Mouse (Mus musculus) olfactory bulb, adult 2 months (tissue): Measurements from ENCODE around the gene Pnmt. TPM values are rescaled to one million over a fixed set of nuclear protein-coding genes. Genes with fewer than 3 reads are reported as not detected.

Experiments used
- H3K27ac ChIP-seq: fragments of 200-500 bp; 2 replicates; pipeline ENCODE4 v1.5.1; 2012; ENCODE audit warnings: low read depth, low read length; ENCODE audit not compliant: insufficient read depth
- H3K4me1 ChIP-seq: fragments of 200-500 bp; 2 replicates; pipeline ENCODE4 v1.6.1; 2012; ENCODE audit warnings: low read length; ENCODE audit not compliant: control insufficient read depth, insufficient read depth
- H3K4me3 ChIP-seq: fragments of 200-500 bp; 2 replicates; pipeline ENCODE4 v1.5.1; 2012; ENCODE audit warnings: mild to moderate bottlenecking, low read depth, low read length, moderate library complexity; ENCODE audit not compliant: insufficient read depth
- CTCF ChIP-seq: fragments of 200-500 bp; IDR thresholded peaks from 2 replicates; pipeline ENCODE4 v1.5.1; 2012; ENCODE audit warnings: low read depth, mild to moderate bottlenecking, low read length, moderate library complexity; ENCODE audit not compliant: insufficient read depth
- POLR2A ChIP-seq: fragments of 200-500 bp; IDR thresholded peaks from 2 replicates; pipeline ENCODE4 v1.6.1; 2012; ENCODE audit warnings: mild to moderate bottlenecking, low read depth, low read length, moderate library complexity; ENCODE audit not compliant: insufficient read depth
- whole genome bisulfite sequencing: fragments of 180-500 bp; shearing (Covaris S2); methylation state at CpG from one replicate; pipeline ENCODE4 v1.1.7; 2018; 5-methylcytosine and 5-hydroxymethylcytosine counted together
- polyA plus RNA-seq: library from polyadenylated mRNA; stranded (reverse); fragments of >200 nt; gene quantifications from 2 replicates; pipeline ENCODE4 v1.2.4, GENCODE M21; 2012; ENCODE audit warnings: low replicate concordance; ENCODE audit not compliant: missing spikeins, insufficient read depth, insufficient read length

The Pnmt gene
- polyA plus RNA-seq, 1 experiment: not detected

GRCm38 (mm10) chr11:98418273-98418672 is 32.0 kb downstream of the Pnmt start:
- 23% methylated on average over 6 of the region's 6 CpGs for WGBS
- Histone ChIP-seq H3K27ac (peak overlapping the region; percentile 26; the same call in 1 of the 2 replicates), H3K4me3 (no peak overlapping the region), H3K4me1 (peaks cover 27% of the 10 kb centered on the region)
- no peak for TF ChIP-seq POLR2A
- TF ChIP-seq CTCF: no peak

GRCm38 (mm10) chr11:98418939-98419547 is 32.8 kb downstream of the Pnmt start:
- Histone ChIP-seq H3K4me1 (peaks cover 21% of the 10 kb centered on the region), H3K27ac (peak overlapping the region; percentile 1; the same call in 1 of the 2 replicates), H3K4me3 (no peak overlapping the region)
- TF ChIP-seq POLR2A (no peak), CTCF (no peak)
- WGBS: 71% methylated on average over 10 of the region's 10 CpGs

DNA sequence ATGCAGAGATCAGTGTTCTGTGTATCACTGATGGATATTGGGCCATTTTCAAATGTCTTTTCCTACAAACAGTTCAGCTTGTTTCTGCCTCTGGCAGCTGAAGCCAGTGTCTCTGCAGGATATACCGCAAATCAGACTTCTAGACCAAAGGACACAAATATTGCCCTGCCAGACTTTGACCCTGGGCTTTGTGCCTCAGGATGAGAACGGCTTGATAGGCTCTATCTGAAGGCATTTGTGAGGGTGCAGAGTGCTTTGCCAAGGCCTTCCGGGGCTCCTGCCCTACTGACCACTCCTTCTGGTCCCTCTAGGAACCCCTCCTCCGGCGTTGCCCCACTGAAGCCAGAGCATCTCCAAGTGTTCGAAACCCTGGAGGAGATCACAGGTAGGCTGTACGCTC is 40.3 kb downstream of the Pnmt start:
- Histone ChIP-seq H3K4me3 (no peak overlapping the region), H3K4me1 (no peaks in the 10 kb centered on the region), H3K27ac (no peak overlapping the region)
- TF ChIP-seq POLR2A (no peak), CTCF (no peak)
- 94% methylated on average over 7 of the region's 7 CpGs for WGBS

DNA sequence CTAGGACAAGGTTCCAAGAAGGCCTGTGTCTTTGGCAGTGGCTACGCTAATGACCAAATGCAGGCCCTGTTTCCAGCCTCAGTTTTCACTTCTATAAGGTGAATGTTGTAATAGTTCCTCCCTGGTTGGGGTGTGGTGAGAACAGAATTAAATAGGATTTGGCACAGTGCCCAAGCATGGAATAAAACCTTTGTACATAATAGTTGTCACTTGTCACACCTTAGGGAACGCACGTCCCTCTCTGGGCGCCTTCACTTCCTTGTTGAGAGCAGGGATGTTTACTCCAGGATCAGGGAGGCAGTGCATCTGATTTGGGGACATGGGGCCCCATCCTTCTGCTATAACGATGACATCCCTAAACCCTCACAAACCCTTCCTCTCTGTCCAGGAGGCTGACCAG is 42.2 kb downstream of the Pnmt start:
- H3K4me1 ChIP-seq: no peaks in the 10 kb centered on the region
- H3K27ac ChIP-seq: no peak overlapping the region
- TF ChIP-seq POLR2A (no peak), CTCF (no peak)
- WGBS: 84% methylated on average over 5 of the region's 5 CpGs
- H3K4me3 ChIP-seq: no peak overlapping the region

- 87% methylated on average over 9 of the region's 9 CpGs for WGBS
- Histone ChIP-seq H3K27ac (no peak overlapping the region), H3K4me3 (no peak overlapping the region), H3K4me1 (no peaks in the 10 kb centered on the region)
- TF ChIP-seq POLR2A (no peak), CTCF (no peak)
Observed at GRCm38 (mm10) chr11:98431743-98432502, 45.7 kb downstream of the Pnmt start.

- TF ChIP-seq CTCF (no peak), POLR2A (no peak)
- Histone ChIP-seq H3K4me1 (peaks cover 4% of the 10 kb centered on the region; the same call in 1 of the 2 replicates), H3K4me3 (no peak overlapping the region), H3K27ac (no peak overlapping the region)
- 92% methylated on average over 9 of the region's 9 CpGs for WGBS
Observed at GRCm38 (mm10) chr11:98435723-98436122, 49.5 kb downstream of the Pnmt start.

GRCm38 (mm10) chr11:98437441-98437840 is 51.2 kb downstream of the Pnmt start:
- Histone ChIP-seq H3K4me3 (no peak overlapping the region), H3K27ac (no peak overlapping the region), H3K4me1 (peaks cover 4% of the 10 kb centered on the region; the same call in 1 of the 2 replicates)
- no peak for TF ChIP-seq POLR2A
- no peak for TF ChIP-seq CTCF
- 88% methylated on average over 6 of the region's 6 CpGs for WGBS

Other genes with a start within 250 kb of the Pnmt start
- not detected in 2 replicates for gene Fbxl20, start 236.0 kb upstream of the Pnmt start, polyA plus RNA-seq
- 130 TPM in 1 of 2 replicates, not detected in the other for gene Med1, start 193.2 kb upstream of the Pnmt start, polyA plus RNA-seq
- gene Cdk12, start 183.4 kb upstream of the Pnmt start, polyA plus RNA-seq: not detected in 2 replicates
- not detected in 2 replicates for gene Neurod2, start 56.8 kb upstream of the Pnmt start, polyA plus RNA-seq
- gene Ppp1r1b, start 38.0 kb upstream of the Pnmt start, polyA plus RNA-seq: not detected in 2 replicates
- gene Stard3, start 28.1 kb upstream of the Pnmt start, polyA plus RNA-seq: not detected in 2 replicates
- gene Tcap, start 2.6 kb upstream of the Pnmt start, polyA plus RNA-seq: not detected in 2 replicates
- gene Pgap3, start 14.0 kb downstream of the Pnmt start, polyA plus RNA-seq: not detected in 2 replicates
- not detected in 2 replicates for gene Erbb2, start 26.0 kb downstream of the Pnmt start, polyA plus RNA-seq
- gene Mien1, start 52.5 kb downstream of the Pnmt start, polyA plus RNA-seq: not detected in 2 replicates
- gene Grb7, start 59.9 kb downstream of the Pnmt start, polyA plus RNA-seq: not detected in 2 replicates
- 249 TPM in 1 of 2 replicates, not detected in the other for gene Ikzf3, start 159.6 kb downstream of the Pnmt start, polyA plus RNA-seq
- gene Zpbp2, start 164.6 kb downstream of the Pnmt start, polyA plus RNA-seq: not detected in 2 replicates
- gene Ormdl3, start 200.9 kb downstream of the Pnmt start, polyA plus RNA-seq: not detected in 2 replicates
- not detected in 2 replicates for gene Lrrc3c, start 211.8 kb downstream of the Pnmt start, polyA plus RNA-seq
- not detected in 2 replicates for gene Gm12355, start 239.2 kb downstream of the Pnmt start, polyA plus RNA-seq
- not detected in 2 replicates for gene Gsdma3, start 239.9 kb downstream of the Pnmt start, polyA plus RNA-seq